Mouse (Mus musculus): ENCODE measurements around the gene Etnk1. TPM values are rescaled to one million over a fixed set of nuclear protein-coding genes. Genes with fewer than 3 reads are reported as not detected.
"Not testable (repeated sequence)": the region's sequence is repeated elsewhere in the genome, so short reads cannot be mapped to it uniquely, and the experiment has no call there.

Gene Etnk1
- polyA plus RNA-seq, 1 experiment = 174 TPM

DNA sequence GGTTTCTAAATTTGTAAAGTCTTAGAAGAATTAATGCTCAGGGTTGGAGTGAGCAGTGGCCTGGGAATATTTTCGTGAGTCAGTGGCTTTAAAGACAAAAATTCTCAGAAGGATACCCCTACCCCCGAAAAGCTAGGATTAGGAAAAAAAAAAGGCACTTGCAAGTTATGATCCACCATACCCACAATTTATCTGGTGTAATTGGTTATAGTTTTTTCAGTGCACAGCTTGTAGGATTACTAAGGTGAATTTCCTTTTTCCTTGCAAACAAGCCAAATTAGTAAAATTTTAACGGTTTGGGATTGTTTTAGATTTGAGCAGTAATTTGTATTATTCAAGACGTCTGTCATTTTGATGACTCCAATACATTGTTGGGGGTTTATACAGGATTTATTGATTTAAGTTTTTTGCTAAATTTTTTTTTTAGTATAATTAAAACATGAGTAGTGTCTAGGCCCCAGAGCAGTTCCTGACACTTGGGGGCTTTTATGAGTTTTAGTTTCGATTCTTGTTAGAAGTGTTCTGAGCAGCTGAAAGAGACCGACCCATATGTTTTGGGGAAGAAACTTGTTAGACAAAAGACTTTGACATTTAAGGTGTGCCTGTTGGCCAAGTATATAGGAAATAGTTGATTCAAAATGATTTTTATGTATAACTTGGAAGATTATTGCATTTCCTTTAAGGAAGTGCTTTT lies 1.1 kb downstream of the Etnk1 start:
- TF ChIP-seq CTCF (IDR thresholded peaks at IDR 0.05; ENCODE audit: extremely low read depth, insufficient read depth, low read length) = no peak
- TF ChIP-seq POLR2A (IDR thresholded peaks at IDR 0.05; ENCODE audit: extremely low read depth, insufficient read depth, low read length) = no peak
- Histone ChIP-seq H3K27ac (ENCODE audit: insufficient read depth, low read length) (peak overlapping the region; percentile 94), H3K4me3 (ENCODE audit: insufficient read depth, low read length) (peak overlapping the region; percentile 39), H3K4me1 (ENCODE audit: control insufficient read depth, insufficient read depth, low read length) (peaks cover 9% of the 10 kb centered on the region)

- no peak overlapping the region for H3K27ac ChIP-seq (ENCODE audit: insufficient read depth, low read length)
- no peak for TF ChIP-seq CTCF (IDR thresholded peaks at IDR 0.05; ENCODE audit: extremely low read depth, insufficient read depth, low read length)
- TF ChIP-seq POLR2A (IDR thresholded peaks at IDR 0.05; ENCODE audit: extremely low read depth, insufficient read depth, low read length) = no peak
- peaks cover 9% of the 10 kb centered on the region for H3K4me1 ChIP-seq (ENCODE audit: control insufficient read depth, insufficient read depth, low read length)
- H3K4me3 ChIP-seq (ENCODE audit: insufficient read depth, low read length) = peak overlapping the region; percentile 21; the same call in 1 of the 2 replicates
Observed at GRCm38 (mm10) chr6:143169385-143169784, 2.4 kb downstream of the Etnk1 start.

GRCm38 (mm10) chr6:143170166-143170960 lies 3.3 kb downstream of the Etnk1 start:
- TF ChIP-seq CTCF (IDR thresholded peaks at IDR 0.05; ENCODE audit: extremely low read depth, insufficient read depth, low read length) (no peak), POLR2A (IDR thresholded peaks at IDR 0.05; ENCODE audit: extremely low read depth, insufficient read depth, low read length) (no peak)
- Histone ChIP-seq H3K27ac (ENCODE audit: insufficient read depth, low read length) (no peak overlapping the region), H3K4me3 (ENCODE audit: insufficient read depth, low read length) (no peak overlapping the region), H3K4me1 (ENCODE audit: control insufficient read depth, insufficient read depth, low read length) (peaks cover 12% of the 10 kb centered on the region)

GRCm38 (mm10) chr6:143171066-143171465 lies 4.0 kb downstream of the Etnk1 start:
- Histone ChIP-seq H3K27ac (ENCODE audit: insufficient read depth, low read length) (no peak overlapping the region), H3K4me3 (ENCODE audit: insufficient read depth, low read length) (no peak overlapping the region), H3K4me1 (ENCODE audit: control insufficient read depth, insufficient read depth, low read length) (peaks cover 13% of the 10 kb centered on the region)
- TF ChIP-seq CTCF (IDR thresholded peaks at IDR 0.05; ENCODE audit: extremely low read depth, insufficient read depth, low read length) (no peak), POLR2A (IDR thresholded peaks at IDR 0.05; ENCODE audit: extremely low read depth, insufficient read depth, low read length) (no peak)

GRCm38 (mm10) chr6:143171781-143172465 lies 4.9 kb downstream of the Etnk1 start:
- TF ChIP-seq POLR2A (IDR thresholded peaks at IDR 0.05; ENCODE audit: extremely low read depth, insufficient read depth, low read length) (no peak), CTCF (IDR thresholded peaks at IDR 0.05; ENCODE audit: extremely low read depth, insufficient read depth, low read length) (no peak)
- peaks cover 13% of the 10 kb centered on the region for H3K4me1 ChIP-seq (ENCODE audit: control insufficient read depth, insufficient read depth, low read length)
- H3K4me3 ChIP-seq (ENCODE audit: insufficient read depth, low read length) = no peak overlapping the region
- H3K27ac ChIP-seq (ENCODE audit: insufficient read depth, low read length) = no peak overlapping the region

DNA sequence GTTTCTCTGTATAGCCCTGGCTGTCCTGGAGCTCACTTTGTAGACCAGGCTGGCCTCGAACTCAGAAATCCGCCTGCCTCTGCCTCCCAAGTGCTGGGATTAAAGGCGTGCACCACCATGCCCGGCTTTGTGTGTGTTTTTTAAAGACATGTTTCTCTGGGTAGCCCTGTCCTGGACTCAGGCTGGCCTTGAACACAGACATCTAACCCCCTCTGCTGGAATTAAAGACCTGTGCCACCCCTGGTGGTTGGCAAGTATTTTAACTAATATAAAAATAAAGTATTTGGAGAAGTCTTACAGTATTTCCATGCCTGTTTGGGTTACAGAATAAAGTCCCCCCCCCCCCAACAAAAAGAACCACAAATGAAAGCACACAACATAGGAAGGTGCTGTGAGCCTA lies 5.7 kb downstream of the Etnk1 start:
- not testable (repeated sequence) for H3K4me3 ChIP-seq (ENCODE audit: insufficient read depth, low read length); H3K27ac ChIP-seq (ENCODE audit: insufficient read depth, low read length)
- H3K4me1 ChIP-seq (ENCODE audit: control insufficient read depth, insufficient read depth, low read length) = peaks cover 13% of the 10 kb centered on the region

DNA sequence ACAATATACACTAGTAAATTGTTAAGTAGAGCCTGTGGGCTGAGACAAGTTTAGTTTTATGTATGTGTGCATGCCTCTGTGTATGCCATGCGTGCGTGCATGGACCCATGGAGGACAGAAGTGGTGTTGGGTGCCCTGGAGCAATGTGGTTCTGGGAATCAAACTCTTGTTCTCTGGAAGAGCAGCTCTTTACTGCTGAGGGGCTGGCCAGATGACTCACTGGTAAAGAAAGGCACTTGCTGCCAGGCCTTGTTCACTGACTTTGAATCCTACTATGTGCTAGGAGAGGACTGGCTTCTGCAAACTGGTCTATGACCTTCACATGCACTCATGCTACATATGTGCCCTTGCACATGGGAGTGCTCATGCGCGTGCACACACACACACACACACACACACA lies 7.2 kb downstream of the Etnk1 start:
- Histone ChIP-seq H3K4me1 (ENCODE audit: control insufficient read depth, insufficient read depth, low read length) (peaks cover 10% of the 10 kb centered on the region), H3K27ac (ENCODE audit: insufficient read depth, low read length) (no peak overlapping the region), H3K4me3 (ENCODE audit: insufficient read depth, low read length) (no peak overlapping the region)
- TF ChIP-seq POLR2A (IDR thresholded peaks at IDR 0.05; ENCODE audit: extremely low read depth, insufficient read depth, low read length) = no peak
- no peak for TF ChIP-seq CTCF (IDR thresholded peaks at IDR 0.05; ENCODE audit: extremely low read depth, insufficient read depth, low read length)

DNA sequence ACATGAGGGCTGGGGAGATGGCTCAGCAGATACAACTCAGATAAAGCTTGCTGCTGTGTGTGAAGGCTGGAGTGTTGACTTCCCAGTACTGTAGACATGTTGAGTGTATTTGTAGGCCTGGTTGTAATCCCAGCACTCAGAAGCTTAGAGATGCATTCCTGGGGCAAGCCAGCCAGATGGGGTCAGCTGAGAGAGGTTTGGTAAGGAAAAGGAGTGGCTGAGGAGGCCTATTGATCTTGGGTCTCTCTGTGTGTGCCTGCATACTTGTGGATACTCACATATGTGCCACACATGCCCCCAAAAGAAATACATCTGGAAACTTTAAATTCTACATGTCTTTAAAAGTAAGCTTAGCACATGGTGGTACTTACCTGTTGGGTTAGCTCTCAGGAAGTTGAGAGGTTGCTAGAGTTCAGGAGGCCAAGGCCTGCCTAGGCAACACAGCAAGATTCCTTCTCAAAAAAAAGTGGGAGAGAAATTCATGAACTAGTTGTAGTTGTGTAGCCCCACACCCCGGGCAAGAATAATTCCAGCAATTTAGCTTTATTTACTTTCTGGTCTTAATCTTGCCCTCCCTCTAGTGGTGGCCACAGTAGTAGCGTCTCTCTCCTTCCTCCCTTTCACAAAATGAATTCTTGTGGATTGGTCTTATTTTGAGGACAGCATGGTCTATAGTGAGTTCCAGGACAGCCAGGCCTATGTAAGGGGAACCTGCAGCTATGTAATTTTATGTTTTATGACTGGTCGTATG lies 8.1 kb downstream of the Etnk1 start:
- H3K4me1 ChIP-seq (ENCODE audit: control insufficient read depth, insufficient read depth, low read length) = peaks cover 8% of the 10 kb centered on the region
- no peak overlapping the region for H3K27ac ChIP-seq (ENCODE audit: insufficient read depth, low read length)
- no peak for TF ChIP-seq POLR2A (IDR thresholded peaks at IDR 0.05; ENCODE audit: extremely low read depth, insufficient read depth, low read length)
- peak; percentile 55 for TF ChIP-seq CTCF (IDR thresholded peaks at IDR 0.05; ENCODE audit: extremely low read depth, insufficient read depth, low read length)
- H3K4me3 ChIP-seq (ENCODE audit: insufficient read depth, low read length) = no peak overlapping the region

DNA sequence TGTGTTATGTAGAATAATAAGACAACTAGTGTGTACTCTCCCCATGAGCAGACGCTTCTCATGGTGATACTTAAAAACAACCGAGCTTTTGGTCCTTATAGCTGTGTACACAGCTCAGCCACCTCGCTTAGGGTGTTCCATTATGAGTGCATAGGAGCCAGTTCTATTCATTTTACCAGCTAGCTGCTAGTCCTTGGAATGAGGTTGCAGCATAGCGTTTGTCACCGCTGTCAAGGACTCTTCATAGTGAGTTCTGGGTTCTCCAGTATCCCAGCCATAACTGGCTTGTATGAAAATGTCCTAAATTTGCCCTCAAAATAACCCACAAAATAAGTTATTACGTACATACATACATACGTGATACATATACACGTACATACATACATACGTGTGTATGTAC lies 9.1 kb downstream of the Etnk1 start:
- Histone ChIP-seq H3K27ac (ENCODE audit: insufficient read depth, low read length) (no peak overlapping the region), H3K4me3 (ENCODE audit: insufficient read depth, low read length) (no peak overlapping the region), H3K4me1 (ENCODE audit: control insufficient read depth, insufficient read depth, low read length) (peaks cover 9% of the 10 kb centered on the region)
- TF ChIP-seq CTCF (IDR thresholded peaks at IDR 0.05; ENCODE audit: extremely low read depth, insufficient read depth, low read length) = no peak
- TF ChIP-seq POLR2A (IDR thresholded peaks at IDR 0.05; ENCODE audit: extremely low read depth, insufficient read depth, low read length) = no peak
